Mouse (Mus musculus) c-Kit-positive CD71-negative TER-119-negative erythroid progenitor cells, embryonic 14.5 days (primary cell): ENCODE measurements around the gene Dpp6.

ENCODE experiments used
- DNase-seq: peaks from one replicate; pipeline ENCODE4 v3.0.0-alpha.2; 2013; ENCODE audit warnings: low read depth

The Dpp6 gene

GRCm38 (mm10) chr5:26969941-26970590 lies 153.1 kb downstream of the Dpp6 start:
- DNase-seq, result no peak

GRCm38 (mm10) chr5:26973166-26973565 lies 156.2 kb downstream of the Dpp6 start:
- no peak for DNase-seq

- no peak for DNase-seq
These were observed 162.3 kb downstream of the Dpp6 start for GRCm38 (mm10) chr5:26979348-26979747.

GRCm38 (mm10) chr5:26979755-26980154 lies 162.8 kb downstream of the Dpp6 start:
- no peak for DNase-seq

- DNase-seq, result no peak
These were observed 168.1 kb downstream of the Dpp6 start for GRCm38 (mm10) chr5:26985114-26985513.

- DNase-seq, result no peak
These were observed 174.6 kb downstream of the Dpp6 start for GRCm38 (mm10) chr5:26991587-26991986.

GRCm38 (mm10) chr5:27003537-27003936 lies 186.5 kb downstream of the Dpp6 start:
- no peak for DNase-seq

- DNase-seq, result no peak
These were observed 192.2 kb downstream of the Dpp6 start for GRCm38 (mm10) chr5:27009157-27009556.

GRCm38 (mm10) chr5:27010582-27010981 lies 193.6 kb downstream of the Dpp6 start:
- DNase-seq, result no peak

GRCm38 (mm10) chr5:27018314-27018956 lies 201.4 kb downstream of the Dpp6 start:
- no peak for DNase-seq

- no peak for DNase-seq
These were observed 211.6 kb downstream of the Dpp6 start for GRCm38 (mm10) chr5:27028611-27029010.

- peak; percentile 2 for DNase-seq
These were observed 212.8 kb downstream of the Dpp6 start for GRCm38 (mm10) chr5:27029784-27030183.

- no peak for DNase-seq
These were observed 217.9 kb downstream of the Dpp6 start for GRCm38 (mm10) chr5:27034858-27035257.

- DNase-seq, result no peak
These were observed 218.3 kb downstream of the Dpp6 start for GRCm38 (mm10) chr5:27035291-27035690.

- no peak for DNase-seq
These were observed 218.9 kb downstream of the Dpp6 start for GRCm38 (mm10) chr5:27035891-27036290.

GRCm38 (mm10) chr5:27037796-27038195 lies 220.8 kb downstream of the Dpp6 start:
- DNase-seq, result no peak

GRCm38 (mm10) chr5:27048167-27048566 lies 231.2 kb downstream of the Dpp6 start:
- DNase-seq, result no peak

GRCm38 (mm10) chr5:27048926-27049325 lies 231.9 kb downstream of the Dpp6 start:
- no peak for DNase-seq

GRCm38 (mm10) chr5:27049341-27050091 lies 232.5 kb downstream of the Dpp6 start:
- DNase-seq, result no peak

GRCm38 (mm10) chr5:27051250-27051649 lies 234.2 kb downstream of the Dpp6 start:
- no peak for DNase-seq

GRCm38 (mm10) chr5:27052441-27052840 lies 235.4 kb downstream of the Dpp6 start:
- DNase-seq, result no peak

- no peak for DNase-seq
These were observed 239.4 kb downstream of the Dpp6 start for GRCm38 (mm10) chr5:27056436-27056835.

- no peak for DNase-seq
These were observed 243.1 kb downstream of the Dpp6 start for GRCm38 (mm10) chr5:27060114-27060513.
